Mouse (Mus musculus) stomach, postnatal 0 days (tissue): ENCODE measurements around the gene Dapk2. TPM values are rescaled to one million over a fixed set of nuclear protein-coding genes. Genes with fewer than 3 reads are reported as not detected.
A peak's percentile ranks its signal among the peaks of the same experiment; 100 is the strongest.

Experiments
- ATAC-seq: fragments of 200-750 bp; cut with Nextera tagmentation; 2 replicates; pipeline ENCODE4 v1.8.0; 2017; ENCODE audit not compliant: low FRiP score, low TSS enrichment
- DNase-seq: peaks from one replicate; pipeline ENCODE4 v3.0.0-alpha.2; 2016; ENCODE audit warnings: low spot score
- H3K27ac ChIP-seq: fragments of 300-500 bp; sonication (generic); replicated peaks from 2 replicates; pipeline ENCODE4 v1.5.1; 2014; ENCODE audit warnings: mild to moderate bottlenecking, control low read depth
- H3K27me3 ChIP-seq: fragments of 300-500 bp; sonication (generic); 2 replicates; pipeline ENCODE4 v1.6.1; 2014; ENCODE audit warnings: low read length; ENCODE audit not compliant: control insufficient read depth, insufficient read depth
- H3K36me3 ChIP-seq: fragments of 300-500 bp; sonication (generic); 2 replicates; pipeline ENCODE4 v1.6.1; 2014; ENCODE audit warnings: low read length, mixed read lengths; ENCODE audit not compliant: control insufficient read depth, insufficient read depth
- H3K4me1 ChIP-seq: fragments of 300-500 bp; sonication (generic); replicated peaks from 2 replicates; pipeline ENCODE4 v1.6.1; 2014; ENCODE audit warnings: antibody characterized with exemption; ENCODE audit not compliant: control insufficient read depth, insufficient read depth
- H3K4me2 ChIP-seq: fragments of 300-500 bp; sonication (generic); replicated peaks from 2 replicates; pipeline ENCODE4 v1.6.1; 2014; ENCODE audit warnings: low read depth, mild to moderate bottlenecking, control low read depth, moderate library complexity
- H3K4me3 ChIP-seq: fragments of 300-500 bp; sonication (generic); 2 replicates; pipeline ENCODE4 v1.5.1; 2014; ENCODE audit warnings: low read depth, low read length, control low read depth
- H3K9ac ChIP-seq: fragments of 300-500 bp; sonication (generic); 2 replicates; pipeline ENCODE4 v1.6.1; 2014; ENCODE audit warnings: mild to moderate bottlenecking, low read length, control low read depth, mixed read lengths
- H3K9me3 ChIP-seq: fragments of 300-500 bp; sonication (generic); 2 replicates; pipeline ENCODE4 v1.6.1; 2016; ENCODE audit warnings: low read length; ENCODE audit not compliant: control insufficient read depth
- CTCF ChIP-seq: IDR thresholded peaks from 2 replicates; pipeline ENCODE4 v1.5.1; 2016; ENCODE audit warnings: antibody characterized with exemption, low read depth, mild to moderate bottlenecking, moderate library complexity
- EP300 ChIP-seq: optimal IDR thresholded peaks from 2 replicates; pipeline ENCODE3; 2016; ENCODE audit warnings: antibody characterized with exemption
- WGBS: fragments of 180-500 bp; shearing (Covaris S2); extraction: QIAGEN DNeasy Blood & Tissue Kit; methylation state at CpG from one replicate; pipeline ENCODE4 v1.1.7; 2014; 5-methylcytosine and 5-hydroxymethylcytosine counted together
- polyA plus RNA-seq: library from polyadenylated mRNA; unstranded; fragments of >200 nt; fragmentation: Nextera tagmentation; extraction: Ambion mirVana; gene quantifications from 2 replicates; pipeline ENCODE4 v1.2.1, GENCODE M21; 2015

The Dapk2 gene
- polyA plus RNA-seq, 1 experiment from 2014 or later: 11.8 TPM

- no peak overlapping the region for H3K4me2 ChIP-seq
- no peak for TF ChIP-seq CTCF
- TF ChIP-seq EP300: no peak
- no peak overlapping the region for H3K9ac ChIP-seq
- H3K27me3 ChIP-seq: no peaks in the 10 kb centered on the region
- H3K9me3 ChIP-seq: no peaks in the 10 kb centered on the region
- no peaks in the 10 kb centered on the region for H3K4me1 ChIP-seq
- no peaks in the 10 kb centered on the region for H3K36me3 ChIP-seq
- 54% methylated on average over 5 of the region's 5 CpGs for WGBS
- H3K4me3 ChIP-seq: no peak overlapping the region
- H3K27ac ChIP-seq: peak overlapping the region; percentile 77
- ATAC-seq (peak; percentile 83), DNase-seq (peak; percentile 58)
These were observed 67.9 kb downstream of the Dapk2 start for GRCm38 (mm10) chr9:66225737-66226485.

- ATAC-seq: 0 out of 2 replicates have a peak, but pooled peaks have one; percentile 41
- TF ChIP-seq CTCF (no peak), EP300 (no peak)
These were observed 70.6 kb downstream of the Dapk2 start for GRCm38 (mm10) chr9:66228456-66229151.

DNA sequence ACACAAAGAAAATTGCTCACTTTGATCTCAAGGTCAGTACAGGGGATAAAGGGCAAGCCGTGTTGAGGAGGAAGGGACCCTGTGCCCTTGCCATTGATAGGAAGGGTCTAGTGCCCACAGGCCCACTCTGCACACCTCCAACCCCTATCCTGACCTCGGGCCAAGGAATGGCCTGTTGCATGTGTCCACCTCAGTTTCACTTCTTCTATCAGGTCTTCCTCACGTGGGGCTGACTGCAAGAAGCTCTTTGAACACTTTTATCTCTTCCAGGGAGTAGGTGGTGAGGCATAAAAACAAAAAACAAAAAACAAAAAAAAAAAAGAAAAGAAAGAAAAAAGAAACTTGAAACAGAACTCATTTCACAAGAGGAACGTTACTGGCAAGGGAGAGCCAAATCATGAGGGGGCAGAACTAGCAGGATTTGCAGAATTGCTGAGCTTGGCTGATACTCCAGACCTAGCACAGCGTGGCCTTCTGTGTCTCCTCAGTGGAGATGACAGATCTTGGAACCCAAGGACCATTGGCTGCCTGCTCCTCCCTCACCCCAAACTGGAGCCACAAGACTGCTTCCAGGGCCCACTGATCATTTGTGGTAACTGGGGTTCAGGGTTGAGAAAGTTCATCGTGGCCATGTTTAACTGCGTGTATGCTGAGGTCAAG, 73.9 kb downstream of the Dapk2 start:
- no peak for DNase-seq
- Histone ChIP-seq H3K4me1 (no peaks in the 10 kb centered on the region), H3K27me3 (no peaks in the 10 kb centered on the region), H3K27ac (no peak overlapping the region), H3K9ac (no peak overlapping the region), H3K4me3 (no peak overlapping the region), H3K36me3 (no peaks in the 10 kb centered on the region), H3K9me3 (no peaks in the 10 kb centered on the region), H3K4me2 (no peak overlapping the region)
- WGBS: 64% methylated on average over 7 of the region's 7 CpGs
- ATAC-seq: no peak
- TF ChIP-seq EP300: no peak
- no peak for TF ChIP-seq CTCF

More at GRCm38 (mm10) chr9:66228456-66229151, 70.6 kb downstream of the Dapk2 start:
- no peak overlapping the region for H3K4me2 ChIP-seq
- H3K4me1 ChIP-seq: no peaks in the 10 kb centered on the region
- peak; percentile 36 for DNase-seq
- no peak overlapping the region for H3K27ac ChIP-seq
- H3K4me3 ChIP-seq: no peak overlapping the region
- no peaks in the 10 kb centered on the region for H3K9me3 ChIP-seq
- H3K9ac ChIP-seq: no peak overlapping the region
- 36% methylated on average over 2 of the region's 2 CpGs for WGBS
- no peaks in the 10 kb centered on the region for H3K36me3 ChIP-seq
- H3K27me3 ChIP-seq: no peaks in the 10 kb centered on the region

DNA sequence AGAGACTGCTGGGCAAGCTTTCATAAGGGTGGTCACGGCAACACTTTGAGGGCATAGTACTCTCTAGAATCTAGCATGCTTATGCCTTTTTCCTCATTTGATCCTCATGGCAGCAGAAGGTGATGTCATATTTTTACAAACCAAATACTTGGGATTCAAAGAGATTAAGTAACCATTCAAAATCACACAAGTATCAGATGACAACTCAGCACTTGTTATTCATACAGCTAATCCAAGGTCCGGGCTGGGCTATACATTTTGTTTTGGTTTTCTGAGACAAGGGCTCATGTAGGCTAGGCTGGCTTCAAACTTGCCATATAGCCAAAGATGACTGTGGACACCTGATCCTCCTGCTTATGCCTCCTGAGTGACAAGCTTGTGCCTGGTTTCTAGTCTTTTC, 78.6 kb downstream of the Dapk2 start:
- Histone ChIP-seq H3K9ac (no peak overlapping the region), H3K4me2 (no peak overlapping the region), H3K27ac (no peak overlapping the region), H3K9me3 (no peaks in the 10 kb centered on the region), H3K4me1 (no peaks in the 10 kb centered on the region; the same call in 1 of the 2 replicates), H3K36me3 (no peaks in the 10 kb centered on the region), H3K27me3 (no peaks in the 10 kb centered on the region), H3K4me3 (no peak overlapping the region)
- no peak for TF ChIP-seq CTCF
- TF ChIP-seq EP300: no peak
- no peak for ATAC-seq
- no peak for DNase-seq
- WGBS: 44% methylated on average over 2 of the region's 2 CpGs

GRCm38 (mm10) chr9:66237742-66238141, 79.7 kb downstream of the Dapk2 start:
- H3K27me3 ChIP-seq: no peaks in the 10 kb centered on the region
- ATAC-seq: no peak
- no peak for DNase-seq
- no peaks in the 10 kb centered on the region for H3K9me3 ChIP-seq
- no peaks in the 10 kb centered on the region; the same call in 1 of the 2 replicates for H3K4me1 ChIP-seq
- TF ChIP-seq EP300: no peak
- TF ChIP-seq CTCF: peak; percentile 21; the same call in 1 of the 2 replicates
- no peak overlapping the region for H3K4me2 ChIP-seq
- 62% methylated on average over 1 of the region's 1 CpGs for WGBS
- H3K27ac ChIP-seq: no peak overlapping the region
- H3K9ac ChIP-seq: no peak overlapping the region
- no peaks in the 10 kb centered on the region for H3K36me3 ChIP-seq
- no peak overlapping the region for H3K4me3 ChIP-seq
